Mouse (Mus musculus): ENCODE results near the gene Gm49673. TPM values are rescaled to one million over a fixed set of nuclear protein-coding genes. Genes with fewer than 3 reads are reported as not detected.
"Not testable (repeated sequence)": the region's sequence is repeated elsewhere in the genome, so short reads cannot be mapped to it uniquely, and the experiment has no call there.

The Gm49673 gene
- polyA plus RNA-seq, 1 experiment from 2014 or later = 0.08 TPM

DNA sequence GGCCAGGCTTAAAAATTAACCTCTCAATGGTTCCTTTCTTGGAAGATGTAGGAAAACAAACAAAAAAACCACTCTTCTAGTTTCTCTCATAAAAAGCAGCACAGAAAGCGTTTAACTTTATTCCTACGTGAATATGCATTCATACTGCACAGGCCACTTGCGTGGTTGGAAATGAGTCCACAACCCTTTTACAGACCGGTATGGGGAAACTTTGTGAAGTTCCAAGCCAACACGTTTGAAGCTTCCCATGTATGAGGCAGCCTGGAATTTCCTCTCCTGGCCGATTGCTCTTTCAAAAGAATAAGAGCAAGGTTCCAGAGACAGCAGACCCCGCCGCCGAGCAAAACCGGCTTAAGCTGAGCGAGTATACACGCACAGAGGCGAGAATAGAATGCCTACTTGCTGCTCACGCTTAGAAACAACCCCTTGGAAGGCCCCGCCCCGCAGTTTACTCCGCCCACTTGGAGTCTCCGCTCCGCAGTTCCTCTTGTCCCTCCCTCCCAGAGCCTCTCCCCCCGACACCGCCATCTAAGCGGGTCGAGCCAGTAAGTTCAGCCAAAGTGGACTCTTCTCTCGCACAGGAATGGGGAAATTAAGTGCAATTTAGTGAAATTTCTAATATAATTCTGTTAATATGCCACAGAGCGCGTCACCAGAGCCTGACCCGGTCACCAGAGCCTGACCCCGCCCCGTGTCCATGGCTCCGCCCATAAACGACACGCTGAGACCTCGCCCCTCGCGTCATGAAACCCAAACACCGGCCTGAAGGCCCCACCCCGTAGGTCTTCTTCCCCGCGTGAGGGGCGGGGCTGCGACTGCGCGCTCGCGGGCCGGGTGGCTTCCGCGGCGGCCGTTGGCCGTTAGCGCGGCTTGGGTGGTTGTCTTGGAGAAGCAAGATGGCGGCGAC is 17.4 kb upstream of the Gm49673 start, which contains the start of gene Fgfr1op:
Fgfr1op (plus strand) TSS at position 801 of the 907 bp plus-strand sequence.
- peak within 1 kb of the TSS; percentile 69 for H3K9ac ChIP-seq
- H3K9me3 ChIP-seq, H3K36me3 ChIP-seq, H3K27ac ChIP-seq, H3K4me1 ChIP-seq, H3K27me3 ChIP-seq: not testable (repeated sequence)
- peak within 1 kb of the TSS; percentile 54 for H3K4me3 ChIP-seq
- peak within 1 kb of the TSS; percentile 55 for H3K4me2 ChIP-seq (replicated peaks)
- peak; percentile 96 for ATAC-seq (ENCODE audit: low FRiP score, low read depth)
- 1% methylated on average over 22 of the region's 55 CpGs for WGBS

DNA sequence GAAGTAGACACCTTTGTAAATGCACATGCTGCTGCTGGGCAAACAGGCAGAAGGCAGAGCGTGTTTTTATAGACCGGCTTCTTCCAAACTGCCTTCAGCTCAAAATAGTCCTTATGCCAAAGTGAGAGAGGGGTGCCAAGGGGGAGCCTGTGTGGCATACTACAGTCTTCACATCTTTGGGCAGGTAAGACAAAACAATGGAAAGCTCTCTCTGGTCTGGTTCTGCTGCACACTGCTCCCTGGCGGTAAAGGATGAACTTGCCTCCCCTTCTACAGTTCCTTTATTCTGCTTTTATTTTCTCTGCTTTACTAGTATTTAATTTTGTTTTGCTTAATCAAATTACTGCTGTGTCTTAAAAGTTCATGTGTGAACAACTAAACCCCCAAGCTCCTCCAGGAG is 13.4 kb upstream of the Gm49673 start:
- not testable (repeated sequence) for H3K4me1 ChIP-seq; H3K27ac ChIP-seq; H3K27me3 ChIP-seq; H3K4me2 ChIP-seq (replicated peaks); H3K4me3 ChIP-seq; H3K9ac ChIP-seq; ATAC-seq (ENCODE audit: low FRiP score, low read depth); H3K9me3 ChIP-seq; H3K36me3 ChIP-seq
- WGBS = 43% methylated on average over 3 of the region's 3 CpGs

DNA sequence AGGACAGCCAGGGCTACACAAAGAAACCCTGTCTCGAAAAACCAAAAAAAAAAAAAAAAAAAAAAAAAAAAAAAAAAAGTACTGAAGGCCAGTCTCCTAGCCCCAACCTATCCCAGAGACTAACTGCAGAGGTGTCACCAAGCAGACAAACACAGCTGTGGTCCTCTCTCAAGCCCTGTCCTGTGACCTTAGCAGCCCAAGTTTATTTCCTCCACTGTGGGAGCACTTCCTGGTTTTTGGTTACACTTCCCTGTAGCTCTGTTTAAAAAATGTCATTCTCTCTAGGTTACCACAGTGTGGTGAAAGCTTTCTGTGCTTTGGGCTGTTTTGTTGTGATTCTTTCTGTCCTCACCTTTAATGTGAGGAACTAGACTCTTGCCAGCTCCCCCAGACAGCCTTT is 11.0 kb upstream of the Gm49673 start:
- not testable (repeated sequence) for H3K9ac ChIP-seq; H3K4me2 ChIP-seq (replicated peaks); H3K27me3 ChIP-seq; H3K4me3 ChIP-seq; H3K27ac ChIP-seq; ATAC-seq (ENCODE audit: low FRiP score, low read depth); H3K36me3 ChIP-seq; H3K4me1 ChIP-seq; H3K9me3 ChIP-seq
- 60% methylated on average over 1 of the region's 1 CpGs for WGBS

DNA sequence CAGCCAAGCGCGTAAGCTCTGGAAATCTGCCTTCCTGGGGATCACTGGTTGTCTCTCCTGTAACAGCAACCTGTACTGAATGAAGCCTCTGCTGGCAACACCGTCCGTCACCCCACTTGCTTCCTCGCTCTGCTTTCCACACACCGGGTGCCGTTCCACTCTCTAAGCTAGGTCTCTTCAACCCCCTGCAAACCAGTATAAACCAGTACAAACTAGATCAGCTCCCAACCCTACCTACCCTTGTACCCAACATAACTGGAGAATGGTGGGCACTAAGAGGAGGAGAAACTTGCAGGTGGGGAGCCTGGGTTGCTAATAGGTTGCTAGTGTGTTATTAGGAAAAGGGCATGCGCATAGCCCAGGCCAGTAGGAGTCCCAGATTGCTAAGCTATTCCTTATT is 8.4 kb upstream of the Gm49673 start:
- H3K4me2 ChIP-seq (replicated peaks); H3K36me3 ChIP-seq; H3K9me3 ChIP-seq; H3K4me3 ChIP-seq; ATAC-seq (ENCODE audit: low FRiP score, low read depth); H3K9ac ChIP-seq; H3K27ac ChIP-seq; H3K27me3 ChIP-seq; H3K4me1 ChIP-seq: not testable (repeated sequence)
- WGBS = 100% methylated on average over 1 of the region's 8 CpGs

DNA sequence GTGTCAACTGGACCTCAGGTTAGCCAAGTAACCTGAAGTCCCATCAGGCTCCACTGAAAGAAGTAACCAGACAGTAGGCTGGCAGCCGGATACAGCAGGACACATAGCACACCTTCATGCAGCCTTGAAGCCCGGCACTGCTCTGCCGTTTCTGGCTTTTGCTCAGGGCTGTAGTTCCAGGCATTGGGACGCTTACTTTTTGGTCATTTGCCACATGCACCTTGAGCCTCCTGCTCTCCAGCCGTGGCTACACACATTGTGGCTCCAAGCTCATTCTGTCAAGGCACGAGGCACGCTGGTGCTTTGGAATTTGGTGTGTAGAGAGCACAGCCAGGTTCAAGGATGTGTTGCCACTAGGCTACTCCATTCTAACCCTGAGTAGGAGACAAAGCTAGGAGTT is 7.4 kb upstream of the Gm49673 start:
- H3K4me3 ChIP-seq; H3K9ac ChIP-seq; H3K4me1 ChIP-seq; H3K9me3 ChIP-seq; H3K4me2 ChIP-seq (replicated peaks); H3K27ac ChIP-seq; H3K36me3 ChIP-seq; H3K27me3 ChIP-seq; ATAC-seq (ENCODE audit: low FRiP score, low read depth): not testable (repeated sequence)
- 60% methylated on average over 7 of the region's 7 CpGs for WGBS

DNA sequence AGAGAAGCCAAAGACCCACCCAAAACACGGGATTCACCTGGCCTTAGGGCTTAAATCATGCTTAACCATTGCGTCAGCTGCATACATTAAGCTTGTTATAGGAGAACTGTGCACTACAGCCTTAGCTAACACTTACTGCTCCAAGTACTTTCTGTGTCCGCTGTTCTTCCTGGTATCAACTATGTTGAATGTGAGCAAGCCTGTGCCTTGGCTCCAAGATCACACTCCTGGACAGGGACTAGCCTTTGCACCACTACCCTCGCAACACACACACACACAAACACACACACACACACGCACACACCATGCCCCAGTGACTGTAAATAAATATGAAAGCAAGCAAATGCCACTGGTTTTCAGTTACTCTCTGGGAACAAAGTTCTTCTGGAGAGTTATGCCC is 657 bp downstream of the Gm49673 start:
- not testable (repeated sequence) for H3K4me1 ChIP-seq; H3K9me3 ChIP-seq; ATAC-seq (ENCODE audit: low FRiP score, low read depth); H3K27ac ChIP-seq; H3K27me3 ChIP-seq; H3K36me3 ChIP-seq
- H3K4me3 ChIP-seq = peak overlapping the region; percentile 55
- H3K4me2 ChIP-seq (replicated peaks) = peak overlapping the region; percentile 58
- 24% methylated on average over 5 of the region's 5 CpGs for WGBS
- H3K9ac ChIP-seq = peak overlapping the region; percentile 68

DNA sequence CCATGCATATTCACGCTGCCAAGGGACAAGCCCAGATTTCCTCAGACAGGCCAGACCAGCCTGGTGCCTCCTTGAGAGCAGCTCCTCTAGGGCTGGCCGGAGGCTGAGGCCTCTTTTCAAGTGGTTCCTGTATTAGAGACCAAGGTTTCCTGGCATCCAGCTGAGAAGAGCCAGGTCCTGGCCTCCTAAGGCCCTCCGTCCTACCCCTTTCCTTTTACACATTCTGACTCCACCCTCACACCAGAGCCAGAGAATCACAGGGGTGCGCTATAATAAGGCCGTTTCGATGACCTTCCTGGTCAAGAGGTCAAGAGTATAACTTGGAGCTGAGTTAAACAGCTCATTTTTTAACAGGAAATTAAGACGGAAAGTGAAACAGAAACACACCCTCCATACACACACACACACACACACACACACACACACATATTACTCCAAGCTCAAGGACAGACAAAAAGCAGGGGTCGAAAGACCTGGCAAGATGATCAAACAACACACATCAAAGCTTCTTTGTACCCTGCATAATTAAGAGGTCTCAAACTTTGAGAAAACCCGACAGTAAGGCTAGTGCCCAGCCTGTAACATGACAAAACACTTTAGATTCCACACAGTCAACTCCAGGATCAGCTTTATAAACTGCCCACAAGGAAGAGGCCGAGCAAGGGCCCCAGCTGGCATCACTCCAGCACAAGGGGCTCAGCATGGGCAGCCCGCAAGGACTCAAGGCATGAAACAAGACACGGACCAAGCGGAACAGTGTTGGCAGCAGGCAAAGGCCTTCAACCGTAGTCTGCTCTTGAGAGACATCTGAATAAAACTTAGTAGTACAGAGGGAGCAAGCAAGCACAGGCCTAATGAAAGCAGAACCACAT is 3.5 kb downstream of the Gm49673 start:
- not testable (repeated sequence) for H3K9me3 ChIP-seq; H3K27me3 ChIP-seq; H3K27ac ChIP-seq; ATAC-seq (ENCODE audit: low FRiP score, low read depth); H3K4me3 ChIP-seq; H3K36me3 ChIP-seq; H3K4me2 ChIP-seq (replicated peaks); H3K4me1 ChIP-seq; H3K9ac ChIP-seq
- WGBS = 26% methylated on average over 12 of the region's 14 CpGs

DNA sequence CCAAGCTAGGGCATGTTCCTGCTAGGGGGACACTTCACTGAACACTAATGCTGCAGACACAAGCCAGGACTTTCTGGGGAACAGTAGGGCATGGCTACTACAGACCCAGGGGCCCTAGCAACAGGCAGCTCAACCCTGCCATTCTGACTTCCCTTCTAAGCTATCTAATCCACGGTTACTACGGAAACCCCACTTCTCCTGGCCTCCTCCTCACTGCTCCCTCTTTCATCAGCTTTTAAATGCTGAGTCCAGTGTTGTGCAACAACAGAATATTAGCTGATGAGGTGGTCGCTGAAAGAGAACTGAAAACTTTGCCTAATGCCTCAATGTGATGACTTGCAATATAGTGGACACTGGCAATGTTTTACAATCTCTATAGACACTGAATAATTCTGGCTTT is 7.4 kb downstream of the Gm49673 start:
- not testable (repeated sequence) for ATAC-seq (ENCODE audit: low FRiP score, low read depth); H3K4me3 ChIP-seq; H3K9ac ChIP-seq; H3K27me3 ChIP-seq; H3K27ac ChIP-seq; H3K36me3 ChIP-seq; H3K9me3 ChIP-seq; H3K4me2 ChIP-seq (replicated peaks); H3K4me1 ChIP-seq
- 97% methylated on average over 3 of the region's 3 CpGs for WGBS

DNA sequence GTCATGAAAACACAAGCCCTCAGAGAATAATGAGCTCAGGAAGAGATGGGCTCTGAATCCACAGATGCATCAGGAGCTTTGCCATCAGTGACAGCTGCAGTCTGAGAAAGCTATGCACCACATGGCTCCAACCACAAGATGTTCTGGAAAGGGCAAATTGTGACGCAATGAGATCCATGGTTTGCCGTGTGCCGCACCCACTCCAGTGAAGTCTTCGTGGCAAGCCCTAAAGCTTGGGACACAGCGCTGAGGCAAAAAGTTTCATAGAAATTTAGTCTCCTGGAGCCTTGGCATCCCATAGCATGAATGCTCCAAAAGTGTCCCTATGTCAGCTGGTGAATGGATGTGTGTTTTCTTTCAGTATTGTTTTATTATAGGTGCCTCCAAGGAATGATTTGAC is 9.5 kb downstream of the Gm49673 start:
- WGBS = 94% methylated on average over 5 of the region's 5 CpGs
- not testable (repeated sequence) for H3K36me3 ChIP-seq; H3K27me3 ChIP-seq; H3K9me3 ChIP-seq; ATAC-seq (ENCODE audit: low FRiP score, low read depth); H3K4me1 ChIP-seq; H3K27ac ChIP-seq; H3K4me2 ChIP-seq (replicated peaks); H3K9ac ChIP-seq; H3K4me3 ChIP-seq

DNA sequence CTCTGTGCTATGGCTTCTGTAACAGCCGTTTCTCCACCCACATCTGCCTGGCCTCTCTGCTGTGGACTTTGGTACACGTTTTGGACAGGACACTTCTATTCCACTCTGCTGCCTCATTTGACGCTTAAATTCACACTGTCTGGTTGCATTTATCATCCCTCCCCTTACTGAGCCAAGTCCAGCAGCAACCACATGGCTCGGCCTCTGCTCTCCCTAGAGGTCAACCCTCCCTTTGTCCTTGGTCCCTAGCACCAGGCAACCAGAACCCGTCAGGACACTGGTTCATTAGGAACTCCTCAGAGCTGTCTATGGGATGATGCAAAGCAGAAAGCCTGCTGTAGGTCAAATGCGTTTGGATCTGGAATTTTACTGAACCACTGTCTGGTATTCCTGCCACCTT is 16.7 kb downstream of the Gm49673 start:
- not testable (repeated sequence) for H3K9ac ChIP-seq; H3K27ac ChIP-seq; H3K4me2 ChIP-seq (replicated peaks); H3K4me1 ChIP-seq; H3K9me3 ChIP-seq; H3K36me3 ChIP-seq; H3K27me3 ChIP-seq; H3K4me3 ChIP-seq; ATAC-seq (ENCODE audit: low FRiP score, low read depth)
- WGBS = no CpG with 5 or more reads among the region's 6 CpGs

DNA sequence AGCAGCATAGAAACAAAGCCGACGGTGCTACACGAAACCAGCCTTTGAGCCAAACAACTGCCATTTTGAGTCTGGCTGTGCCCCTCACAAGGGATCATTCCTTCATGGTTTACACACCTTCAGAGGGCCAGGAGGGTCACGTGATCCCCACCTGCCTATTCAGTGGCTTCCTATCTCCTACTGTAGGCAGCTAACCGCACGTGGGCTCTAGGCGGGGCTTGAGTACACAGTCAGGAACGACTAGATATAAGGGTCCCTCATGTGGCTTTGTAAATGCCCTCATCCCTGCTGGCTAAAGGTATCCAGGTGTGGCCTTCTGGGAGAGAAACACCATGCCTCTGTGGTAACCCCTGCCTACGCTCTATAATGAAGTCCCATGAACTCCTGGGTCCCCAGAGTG is 18.0 kb downstream of the Gm49673 start:
- not testable (repeated sequence) for H3K4me1 ChIP-seq; H3K4me3 ChIP-seq; H3K9ac ChIP-seq; H3K27me3 ChIP-seq; H3K27ac ChIP-seq; H3K36me3 ChIP-seq; H3K4me2 ChIP-seq (replicated peaks); ATAC-seq (ENCODE audit: low FRiP score, low read depth); H3K9me3 ChIP-seq
- WGBS = 83% methylated on average over 9 of the region's 9 CpGs

DNA sequence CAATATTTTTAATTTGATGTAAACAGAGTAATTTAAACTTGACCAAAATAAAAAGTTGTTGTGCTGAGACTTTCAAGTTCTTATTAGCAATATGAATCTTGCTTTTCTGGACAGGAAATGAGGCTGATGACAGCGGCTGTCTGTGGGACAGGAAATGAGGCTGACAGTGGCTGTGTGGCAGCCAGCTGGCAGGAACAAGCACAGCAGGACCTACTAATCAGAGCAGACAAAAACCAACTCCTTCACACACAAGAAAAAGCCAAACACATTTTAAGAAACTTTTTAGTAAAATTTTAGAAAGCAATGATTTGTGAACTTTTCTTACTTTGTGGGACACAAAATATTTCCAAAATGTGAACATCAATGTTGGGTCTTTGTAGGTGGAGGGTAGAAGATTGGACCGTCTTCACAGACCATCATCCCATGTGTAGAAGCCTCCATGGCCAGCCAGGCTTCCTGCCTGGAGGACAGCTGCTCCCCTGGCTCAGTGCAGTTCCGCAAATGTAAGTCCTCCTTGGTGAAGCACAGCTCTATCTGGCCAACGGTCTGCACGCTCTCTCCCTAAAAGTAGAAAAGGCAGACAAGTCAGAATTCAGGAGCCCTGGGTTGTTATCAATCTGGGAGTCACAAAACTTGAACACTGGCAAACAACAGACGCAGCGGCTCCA is 19.1 kb downstream of the Gm49673 start:
- ATAC-seq (ENCODE audit: low FRiP score, low read depth); H3K36me3 ChIP-seq; H3K4me3 ChIP-seq; H3K9me3 ChIP-seq; H3K4me2 ChIP-seq (replicated peaks); H3K27ac ChIP-seq; H3K27me3 ChIP-seq; H3K9ac ChIP-seq; H3K4me1 ChIP-seq: not testable (repeated sequence)
- 51% methylated on average over 2 of the region's 7 CpGs for WGBS
